Mouse (Mus musculus) adrenal gland, adult (tissue): ENCODE results near the gene Rabepk.
A peak's percentile ranks its signal among the peaks of the same experiment; 100 is the strongest.
"Not testable (repeated sequence)": the region's sequence is repeated elsewhere in the genome, so short reads cannot be mapped to it uniquely, and the experiment has no call there.

Source experiments
- DNase-seq, 2 experiments: peaks; one replicate each; pipeline ENCODE4 v3.0.0; 2022 to 2023; ENCODE audit warnings: low spot score in 1 of 2; ENCODE audit not compliant: inconsistent age in 2 of 2

Rabepk gene

GRCm38 (mm10) chr2:34770049-34770448, 29.7 kb downstream of the Rabepk start:
- DNase-seq = peak in 1 of 2 experiments; percentile 72

GRCm38 (mm10) chr2:34764801-34765200, 34.9 kb downstream of the Rabepk start:
- no peak for DNase-seq

GRCm38 (mm10) chr2:34762872-34763271, 36.8 kb downstream of the Rabepk start:
- DNase-seq = no peak

- DNase-seq = no peak
These were observed 37.5 kb downstream of the Rabepk start for GRCm38 (mm10) chr2:34762174-34762573.

GRCm38 (mm10) chr2:34761272-34761671, 38.4 kb downstream of the Rabepk start:
- DNase-seq = not testable (repeated sequence)

GRCm38 (mm10) chr2:34757341-34757740, 42.4 kb downstream of the Rabepk start:
- no peak for DNase-seq

GRCm38 (mm10) chr2:34754551-34755358, 45.0 kb downstream of the Rabepk start, which contains the start of gene Gapvd1:
Gapvd1 (minus strand) TSS chr2:34755232.
- DNase-seq = peak; percentile 50 to 83

- peak; percentile 91 to 96 for DNase-seq
These were observed 45.7 kb downstream of the Rabepk start for GRCm38 (mm10) chr2:34753811-34754550.

GRCm38 (mm10) chr2:34750245-34750644, 49.5 kb downstream of the Rabepk start:
- no peak for DNase-seq

- no peak for DNase-seq
These were observed 51.2 kb downstream of the Rabepk start for GRCm38 (mm10) chr2:34748479-34748878.

GRCm38 (mm10) chr2:34745673-34746072, 54.0 kb downstream of the Rabepk start:
- no peak for DNase-seq

GRCm38 (mm10) chr2:34744476-34744875, 55.2 kb downstream of the Rabepk start:
- no peak for DNase-seq

- peak in 1 of 2 experiments; percentile 61 for DNase-seq
These were observed 57.0 kb downstream of the Rabepk start for GRCm38 (mm10) chr2:34742675-34743074.

GRCm38 (mm10) chr2:34741390-34742159, 58.1 kb downstream of the Rabepk start:
- no peak for DNase-seq

GRCm38 (mm10) chr2:34739684-34740391, 59.9 kb downstream of the Rabepk start:
- DNase-seq = no peak

GRCm38 (mm10) chr2:34737911-34738310, 61.8 kb downstream of the Rabepk start:
- DNase-seq = no peak

GRCm38 (mm10) chr2:34736626-34737025, 63.1 kb downstream of the Rabepk start:
- DNase-seq = no peak
